Mouse (Mus musculus) myocyte (in vitro differentiated cells): ENCODE measurements at regions not wholly inside any gene's neighbourhood (a gene's known extent, or its start where the extent isn't known, plus 50 kb on each side); places are given as distances from the start of the nearest gene placed in this dataset.

ENCODE experiments used
- H3K27me3 ChIP-seq: one replicate; pipeline ENCODE4 v1.6.1; 2011; ENCODE audit not compliant: control insufficient read depth, insufficient read depth, insufficient read length
- H3K36me3 ChIP-seq: one replicate; pipeline ENCODE4 v1.6.1; 2011; ENCODE audit not compliant: control insufficient read depth, insufficient read depth
- H3K4me2 ChIP-seq: one replicate; pipeline ENCODE4 v1.6.1; 2011; ENCODE audit warnings: low read depth, control low read depth
- H3K4me3 ChIP-seq: one replicate; pipeline ENCODE4 v1.5.1; 2011; ENCODE audit warnings: mild to moderate bottlenecking, control low read depth, moderate library complexity
- H3K79me2 ChIP-seq: one replicate; pipeline ENCODE4 v1.6.1; 2011; ENCODE audit not compliant: control insufficient read depth, insufficient read depth
- H3ac ChIP-seq: one replicate; pipeline ENCODE4 v1.6.1; 2011; ENCODE audit not compliant: control insufficient read depth, insufficient read length
- CEBPB ChIP-seq: IDR thresholded peaks from 2 replicates; pipeline ENCODE4 v1.6.1; 2011; ENCODE audit warnings: mild to moderate bottlenecking, moderate library complexity; ENCODE audit not compliant: poor library complexity, insufficient read depth, severe bottlenecking
- E2F4 ChIP-seq: IDR thresholded peaks from one replicate; pipeline ENCODE4 v1.6.1; 2011; ENCODE audit warnings: mild to moderate bottlenecking, control low read depth, moderate library complexity; ENCODE audit not compliant: insufficient read depth
- MAX ChIP-seq: IDR thresholded peaks from one replicate; pipeline ENCODE4 v1.6.1; 2011; ENCODE audit warnings: low read depth, mild to moderate bottlenecking, control low read depth
- MYOD1 ChIP-seq, 3 experiments: IDR thresholded peaks; one replicate each; pipeline ENCODE4 v1.6.1; 2011; ENCODE audit warnings: control low read depth in 2 of 3, low read depth in 2 of 3, mild to moderate bottlenecking in 2 of 3, moderate library complexity in 1 of 3; ENCODE audit not compliant: insufficient read length in 2 of 3, control insufficient read depth in 1 of 3
- MYOG ChIP-seq, 3 experiments: IDR thresholded peaks; one replicate each; pipeline ENCODE4 v1.6.1; 2011; ENCODE audit warnings: control low read depth in 2 of 3, low read depth in 2 of 3, mild to moderate bottlenecking in 2 of 3; ENCODE audit not compliant: insufficient read length in 2 of 3, control insufficient read depth in 1 of 3, insufficient read depth in 1 of 3
- POLR2A ChIP-seq: IDR thresholded peaks from one replicate; pipeline ENCODE4 v1.6.1; 2011; ENCODE audit warnings: low read depth, mild to moderate bottlenecking, control low read depth, moderate library complexity; ENCODE audit not compliant: insufficient read length
- POLR2AphosphoS2 ChIP-seq: IDR thresholded peaks from one replicate; pipeline ENCODE4 v1.6.1; 2011; ENCODE audit warnings: low read depth, control low read depth; ENCODE audit not compliant: insufficient read length
- REST ChIP-seq: IDR thresholded peaks from one replicate; pipeline ENCODE4 v1.6.1; 2011; ENCODE audit warnings: mild to moderate bottlenecking, control low read depth, moderate library complexity; ENCODE audit not compliant: insufficient read depth, insufficient read length
- SRF ChIP-seq: IDR thresholded peaks from one replicate; pipeline ENCODE4 v1.6.1; 2011; ENCODE audit warnings: low read depth; ENCODE audit not compliant: control insufficient read depth, insufficient read length
- TCF12 ChIP-seq: IDR thresholded peaks from one replicate; pipeline ENCODE4 v1.6.1; 2011; ENCODE audit warnings: mild to moderate bottlenecking, control low read depth; ENCODE audit not compliant: poor library complexity, insufficient read depth, severe bottlenecking
- TCF3 ChIP-seq: IDR thresholded peaks from one replicate; pipeline ENCODE4 v1.6.1; 2011; ENCODE audit warnings: low read depth, control low read depth; ENCODE audit not compliant: insufficient read length
- USF1 ChIP-seq: IDR thresholded peaks from one replicate; pipeline ENCODE4 v1.6.1; 2011; ENCODE audit warnings: low read depth, mild to moderate bottlenecking, control low read depth, moderate library complexity

GRCm38 (mm10) chr8:89202484-89203096, 158.6 kb upstream of the Sall1 start:
- Histone ChIP-seq H3K79me2 (no peaks in the 10 kb centered on the region), H3K4me2 (no peak overlapping the region), H3K36me3 (no peaks in the 10 kb centered on the region), H3ac (no peak overlapping the region), H3K27me3 (no peaks in the 10 kb centered on the region), H3K4me3 (no peak overlapping the region)
- no peak for TF ChIP-seq MAX
- no peak for TF ChIP-seq CEBPB
- TF ChIP-seq POLR2A, result no peak
- TF ChIP-seq MYOG (IDR thresholded peaks at IDR 0.05; ENCODE audit: control insufficient read depth in 1 of 3, insufficient read depth in 1 of 3, insufficient read length in 2 of 3, low read depth in 2 of 3), result no peak
- TF ChIP-seq POLR2AphosphoS2, result no peak
- no peak for TF ChIP-seq E2F4
- no peak for TF ChIP-seq TCF3
- no peak for TF ChIP-seq USF1
- no peak for TF ChIP-seq TCF12
- no peak for TF ChIP-seq MYOD1 (IDR thresholded peaks at IDR 0.05; ENCODE audit: control insufficient read depth in 1 of 3, insufficient read length in 2 of 3, low read depth in 2 of 3)
- TF ChIP-seq REST, result no peak

GRCm38 (mm10) chr8:89200301-89200700, 156.3 kb upstream of the Sall1 start:
- H3K79me2 ChIP-seq, result no peaks in the 10 kb centered on the region
- no peak overlapping the region for H3K4me2 ChIP-seq
- H3K4me3 ChIP-seq, result no peak overlapping the region
- H3K36me3 ChIP-seq, result no peaks in the 10 kb centered on the region
- TF ChIP-seq MYOD1 (IDR thresholded peaks at IDR 0.05; ENCODE audit: control insufficient read depth in 1 of 3, insufficient read length in 2 of 3, low read depth in 2 of 3), result no peak
- TF ChIP-seq TCF3, result no peak
- TF ChIP-seq SRF, result no peak
- TF ChIP-seq MAX, result no peak
- no peak for TF ChIP-seq E2F4
- no peak for TF ChIP-seq TCF12
- TF ChIP-seq MYOG (IDR thresholded peaks at IDR 0.05; ENCODE audit: control insufficient read depth in 1 of 3, insufficient read depth in 1 of 3, insufficient read length in 2 of 3, low read depth in 2 of 3), result no peak
- no peak for TF ChIP-seq CEBPB
- TF ChIP-seq REST, result no peak
- no peak for TF ChIP-seq POLR2AphosphoS2
- TF ChIP-seq POLR2A, result no peak
- TF ChIP-seq USF1, result no peak
- no peaks in the 10 kb centered on the region for H3K27me3 ChIP-seq
- no peak overlapping the region for H3ac ChIP-seq

- no peaks in the 10 kb centered on the region for H3K36me3 ChIP-seq
- H3K79me2 ChIP-seq, result no peaks in the 10 kb centered on the region
- H3ac ChIP-seq, result no peak overlapping the region
- H3K4me3 ChIP-seq, result no peak overlapping the region
- no peak overlapping the region for H3K4me2 ChIP-seq
- no peak for TF ChIP-seq USF1
- TF ChIP-seq E2F4, result no peak
- no peaks in the 10 kb centered on the region for H3K27me3 ChIP-seq
These were observed 141.4 kb upstream of the Sall1 start for GRCm38 (mm10) chr8:89185314-89185713.

GRCm38 (mm10) chr8:89175631-89176030, 131.7 kb upstream of the Sall1 start:
- no peaks in the 10 kb centered on the region for H3K27me3 ChIP-seq
- no peak overlapping the region for H3K4me3 ChIP-seq
- no peaks in the 10 kb centered on the region for H3K79me2 ChIP-seq
- H3ac ChIP-seq, result no peak overlapping the region
- TF ChIP-seq E2F4 (no peak), CEBPB (no peak), MYOD1 (IDR thresholded peaks at IDR 0.05; ENCODE audit: control insufficient read depth in 1 of 3, insufficient read length in 2 of 3, low read depth in 2 of 3) (no peak), REST (no peak), USF1 (no peak), SRF (no peak), MAX (no peak), TCF12 (no peak), MYOG (IDR thresholded peaks at IDR 0.05; ENCODE audit: control insufficient read depth in 1 of 3, insufficient read depth in 1 of 3, insufficient read length in 2 of 3, low read depth in 2 of 3) (no peak), POLR2AphosphoS2 (no peak), TCF3 (no peak)
- no peak overlapping the region for H3K4me2 ChIP-seq
- no peaks in the 10 kb centered on the region for H3K36me3 ChIP-seq

GRCm38 (mm10) chr8:89171561-89171960, 127.6 kb upstream of the Sall1 start:
- TF ChIP-seq POLR2AphosphoS2, result no peak
- no peak for TF ChIP-seq TCF3
- no peak for TF ChIP-seq REST
- TF ChIP-seq TCF12, result no peak
- TF ChIP-seq MYOD1 (IDR thresholded peaks at IDR 0.05; ENCODE audit: control insufficient read depth in 1 of 3, insufficient read length in 2 of 3, low read depth in 2 of 3), result no peak
- TF ChIP-seq MAX, result no peak
- TF ChIP-seq CEBPB, result no peak
- TF ChIP-seq POLR2A, result no peak
- no peak for TF ChIP-seq USF1
- TF ChIP-seq E2F4, result no peak
- no peak for TF ChIP-seq MYOG (IDR thresholded peaks at IDR 0.05; ENCODE audit: control insufficient read depth in 1 of 3, insufficient read depth in 1 of 3, insufficient read length in 2 of 3, low read depth in 2 of 3)
- no peak for TF ChIP-seq SRF
- Histone ChIP-seq H3K4me3 (no peak overlapping the region), H3ac (no peak overlapping the region), H3K4me2 (no peak overlapping the region), H3K27me3 (no peaks in the 10 kb centered on the region), H3K36me3 (no peaks in the 10 kb centered on the region), H3K79me2 (no peaks in the 10 kb centered on the region)
